Mouse (Mus musculus): ENCODE data around the gene Inpp4b. TPM values are rescaled to one million over a fixed set of nuclear protein-coding genes. Genes with fewer than 3 reads are reported as not detected.

Inpp4b gene
- total and polyA plus RNA-seq, 2 experiments from 2014 or later: 18.9 to 60.9 TPM

DNA sequence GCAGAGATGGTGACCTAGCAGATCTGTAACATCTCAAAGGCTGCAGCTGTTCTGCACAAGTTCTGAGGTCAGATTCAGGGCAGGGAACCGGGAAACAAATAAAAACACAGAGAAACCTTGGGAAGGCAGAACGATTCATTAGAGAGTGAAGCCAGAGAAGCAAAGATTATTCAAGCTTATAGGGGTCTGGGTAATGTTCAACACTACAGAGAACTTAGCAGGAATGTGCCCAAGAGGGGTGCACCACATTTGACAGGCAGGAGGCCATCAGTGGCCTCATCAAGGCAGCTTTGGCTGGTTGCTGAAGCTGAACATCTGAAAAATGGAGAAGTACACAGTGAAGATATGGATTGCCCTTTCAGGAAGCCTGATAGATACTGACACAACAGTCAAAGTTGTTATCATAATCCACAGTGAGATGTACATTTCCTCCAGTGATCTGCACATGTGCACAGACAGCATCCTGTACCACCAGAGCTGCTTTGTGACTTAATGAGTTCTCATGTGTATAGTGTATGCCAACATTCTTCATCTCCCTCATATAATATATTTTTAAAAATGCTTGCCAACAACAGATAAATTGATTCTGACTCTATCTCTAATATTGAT lies 148.8 kb downstream of the Inpp4b start:
- Histone ChIP-seq H3K9me3 (replicated peaks; ENCODE audit: control insufficient read depth, low read length) (no peaks in the 10 kb centered on the region), H3K9ac (replicated peaks; ENCODE audit: low read depth, low read length) (no peak overlapping the region), H3K27ac (ENCODE audit: low read depth) (no peak overlapping the region), H3K36me3 (replicated peaks; ENCODE audit: control insufficient read depth, insufficient read depth, low read length) (no peaks in the 10 kb centered on the region), H3K4me1 (ENCODE audit: control insufficient read depth, insufficient read depth) (no peaks in the 10 kb centered on the region), H3K4me2 (ENCODE audit: low read depth, low read length) (no peak overlapping the region), H3K4me3 (ENCODE audit: low read depth, low read length) (no peak overlapping the region), H3K27me3 (ENCODE audit: control insufficient read depth, insufficient read depth, low read length) (no peaks in the 10 kb centered on the region)
- TF ChIP-seq CTCF (IDR thresholded peaks at IDR 0.05; ENCODE audit: low read depth) (no peak), EP300 (IDR thresholded peaks at IDR 0.05; ENCODE audit: low read depth) (no peak)
- WGBS: 72% methylated on average over 2 of the region's 2 CpGs
- ATAC-seq (ENCODE audit: insufficient read depth, low read depth) (no peak), DNase-seq (ENCODE audit: low spot score) (no peak)

DNA sequence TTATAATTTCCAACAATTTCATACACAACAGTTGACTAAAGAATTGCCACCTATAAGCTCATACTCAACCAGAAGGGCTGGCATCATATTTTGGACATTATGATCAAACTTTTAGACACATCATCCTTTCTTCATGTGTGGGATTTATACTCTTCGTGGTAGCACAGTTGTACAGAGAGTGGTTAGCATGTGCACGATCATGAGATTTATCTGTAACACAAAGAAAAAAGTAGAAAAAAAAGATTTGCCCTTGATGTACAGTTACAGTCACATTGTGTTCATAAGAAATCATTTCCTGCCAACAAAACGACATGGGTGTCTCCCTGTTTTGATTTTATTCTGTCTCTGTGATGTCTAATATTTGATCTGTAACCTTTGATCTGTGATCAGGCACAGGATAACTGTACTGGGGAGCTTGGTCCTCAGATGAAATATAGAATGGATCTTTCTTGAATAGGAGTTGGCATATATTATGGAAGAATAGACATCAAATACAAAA lies 149.4 kb downstream of the Inpp4b start:
- Histone ChIP-seq H3K4me3 (ENCODE audit: low read depth, low read length) (no peak overlapping the region), H3K27me3 (ENCODE audit: control insufficient read depth, insufficient read depth, low read length) (no peaks in the 10 kb centered on the region), H3K27ac (ENCODE audit: low read depth) (no peak overlapping the region), H3K9ac (replicated peaks; ENCODE audit: low read depth, low read length) (no peak overlapping the region), H3K36me3 (replicated peaks; ENCODE audit: control insufficient read depth, insufficient read depth, low read length) (no peaks in the 10 kb centered on the region), H3K4me1 (ENCODE audit: control insufficient read depth, insufficient read depth) (no peaks in the 10 kb centered on the region), H3K4me2 (ENCODE audit: low read depth, low read length) (no peak overlapping the region), H3K9me3 (replicated peaks; ENCODE audit: control insufficient read depth, low read length) (no peaks in the 10 kb centered on the region)
- DNase-seq (ENCODE audit: low spot score): no peak
- WGBS: 57% methylated on average over 3 of the region's 3 CpGs
- no peak for ATAC-seq (ENCODE audit: insufficient read depth, low read depth)
- TF ChIP-seq EP300 (IDR thresholded peaks at IDR 0.05; ENCODE audit: low read depth) (no peak), CTCF (IDR thresholded peaks at IDR 0.05; ENCODE audit: low read depth) (no peak)

DNA sequence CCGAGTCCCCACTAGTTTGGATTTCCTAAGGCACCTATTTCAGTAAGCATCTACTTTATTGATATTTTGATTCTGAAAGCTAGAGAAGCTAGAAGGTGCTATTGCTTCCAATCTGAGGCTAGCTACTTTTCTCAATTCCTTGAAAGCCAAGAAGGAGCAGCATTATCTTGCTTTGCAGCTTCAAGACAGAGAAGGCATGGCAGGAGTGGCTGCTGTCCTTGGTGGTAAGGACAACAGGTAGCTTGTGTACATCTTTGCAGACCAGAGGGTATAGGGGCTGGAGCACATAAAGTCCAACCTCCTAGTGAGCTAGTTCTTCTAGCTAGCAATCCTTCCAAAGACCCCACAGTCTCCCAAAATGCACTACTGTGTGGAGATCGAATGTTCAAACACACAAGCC lies 152.5 kb downstream of the Inpp4b start:
- TF ChIP-seq EP300 (IDR thresholded peaks at IDR 0.05; ENCODE audit: low read depth) (no peak), CTCF (IDR thresholded peaks at IDR 0.05; ENCODE audit: low read depth) (no peak)
- WGBS: 81% methylated on average over 2 of the region's 2 CpGs

DNA sequence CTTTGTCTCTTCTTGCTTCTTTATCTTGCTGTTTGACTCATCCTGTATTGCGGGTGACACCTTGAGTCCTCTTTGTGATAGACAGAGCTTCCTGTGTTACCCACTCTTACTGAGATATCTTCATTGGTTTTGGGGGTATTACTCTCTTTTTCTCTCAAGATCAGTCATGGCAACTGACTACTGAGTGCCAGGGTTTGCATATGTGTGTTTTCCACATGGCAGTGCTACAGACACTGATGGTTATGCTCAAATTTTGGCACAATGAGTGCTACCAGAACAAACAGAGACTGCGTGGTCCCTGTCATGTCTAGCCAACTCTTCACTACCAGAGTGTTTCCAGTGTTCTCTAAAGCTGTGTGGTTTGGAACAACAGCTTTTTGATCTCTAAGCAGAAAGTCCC lies 155.3 kb downstream of the Inpp4b start:
- WGBS: 81% methylated on average over 2 of the region's 2 CpGs
- H3K9ac ChIP-seq (replicated peaks; ENCODE audit: low read depth, low read length): no peak overlapping the region
- ATAC-seq (ENCODE audit: insufficient read depth, low read depth) (no peak), DNase-seq (ENCODE audit: low spot score) (no peak)
- H3K9me3 ChIP-seq (replicated peaks; ENCODE audit: control insufficient read depth, low read length): no peaks in the 10 kb centered on the region
- no peak overlapping the region for H3K4me2 ChIP-seq (ENCODE audit: low read depth, low read length)
- TF ChIP-seq EP300 (IDR thresholded peaks at IDR 0.05; ENCODE audit: low read depth) (no peak), CTCF (IDR thresholded peaks at IDR 0.05; ENCODE audit: low read depth) (no peak)
- no peak overlapping the region for H3K4me3 ChIP-seq (ENCODE audit: low read depth, low read length)
- no peak overlapping the region for H3K27ac ChIP-seq (ENCODE audit: low read depth)
- no peaks in the 10 kb centered on the region for H3K4me1 ChIP-seq (ENCODE audit: control insufficient read depth, insufficient read depth)
- no peaks in the 10 kb centered on the region for H3K36me3 ChIP-seq (replicated peaks; ENCODE audit: control insufficient read depth, insufficient read depth, low read length)
- no peaks in the 10 kb centered on the region for H3K27me3 ChIP-seq (ENCODE audit: control insufficient read depth, insufficient read depth, low read length)

More for the DNA sequence above, 152.5 kb downstream of the Inpp4b start:
- DNase-seq (ENCODE audit: low spot score) (no peak), ATAC-seq (ENCODE audit: insufficient read depth, low read depth) (no peak)
- no peaks in the 10 kb centered on the region for H3K4me1 ChIP-seq (ENCODE audit: control insufficient read depth, insufficient read depth)
- H3K4me2 ChIP-seq (ENCODE audit: low read depth, low read length): no peak overlapping the region
- H3K27me3 ChIP-seq (ENCODE audit: control insufficient read depth, insufficient read depth, low read length): no peaks in the 10 kb centered on the region
- no peaks in the 10 kb centered on the region for H3K9me3 ChIP-seq (replicated peaks; ENCODE audit: control insufficient read depth, low read length)
- no peak overlapping the region for H3K9ac ChIP-seq (replicated peaks; ENCODE audit: low read depth, low read length)
- no peak overlapping the region for H3K4me3 ChIP-seq (ENCODE audit: low read depth, low read length)
- H3K36me3 ChIP-seq (replicated peaks; ENCODE audit: control insufficient read depth, insufficient read depth, low read length): no peaks in the 10 kb centered on the region
- H3K27ac ChIP-seq (ENCODE audit: low read depth): no peak overlapping the region

DNA sequence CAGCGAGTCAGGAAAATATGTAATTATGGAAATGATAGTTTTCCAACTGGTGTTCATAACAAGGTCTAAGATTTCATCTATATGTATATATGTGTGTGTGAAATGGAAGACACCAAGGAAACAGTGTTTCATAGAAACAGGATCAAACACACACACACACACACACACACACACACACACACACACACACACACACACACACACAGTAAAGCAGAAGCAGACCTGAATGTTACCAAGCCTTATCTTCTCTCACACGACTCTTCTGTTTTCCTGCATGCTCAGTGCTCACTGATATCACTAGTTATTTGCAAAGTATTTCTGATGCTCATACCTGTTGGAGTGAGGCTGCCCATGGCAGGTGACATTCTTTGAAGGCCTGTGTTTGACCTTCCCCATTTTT lies 159.9 kb downstream of the Inpp4b start:
- Histone ChIP-seq H3K4me3 (ENCODE audit: low read depth, low read length) (no peak overlapping the region), H3K9ac (replicated peaks; ENCODE audit: low read depth, low read length) (no peak overlapping the region), H3K27ac (ENCODE audit: low read depth) (no peak overlapping the region), H3K4me1 (ENCODE audit: control insufficient read depth, insufficient read depth) (no peaks in the 10 kb centered on the region), H3K4me2 (ENCODE audit: low read depth, low read length) (no peak overlapping the region), H3K9me3 (replicated peaks; ENCODE audit: control insufficient read depth, low read length) (no peaks in the 10 kb centered on the region), H3K27me3 (ENCODE audit: control insufficient read depth, insufficient read depth, low read length) (no peaks in the 10 kb centered on the region), H3K36me3 (replicated peaks; ENCODE audit: control insufficient read depth, insufficient read depth, low read length) (no peaks in the 10 kb centered on the region)
- DNase-seq (ENCODE audit: low spot score): no peak
- 68% methylated on average over 2 of the region's 2 CpGs for WGBS
- TF ChIP-seq EP300 (IDR thresholded peaks at IDR 0.05; ENCODE audit: low read depth) (no peak), CTCF (IDR thresholded peaks at IDR 0.05; ENCODE audit: low read depth) (no peak)
- no peak for ATAC-seq (ENCODE audit: insufficient read depth, low read depth)

DNA sequence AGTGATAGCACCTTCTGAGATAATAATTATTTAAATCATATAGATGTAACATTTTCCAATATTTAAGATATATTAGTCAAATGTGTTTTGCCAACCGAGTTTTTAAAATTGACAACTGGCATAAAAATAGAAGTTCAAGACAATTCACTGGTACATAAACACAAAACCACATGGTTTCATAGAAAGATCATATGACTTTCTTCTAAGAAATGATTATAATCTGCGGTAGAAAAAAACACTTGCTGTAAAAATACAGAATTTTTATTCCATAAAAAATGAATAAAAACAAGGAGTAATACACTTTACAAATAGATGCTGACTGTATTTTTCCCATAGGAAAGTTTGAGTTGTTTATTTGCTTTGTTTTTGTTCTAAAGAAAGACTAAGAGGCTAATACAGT lies 160.6 kb downstream of the Inpp4b start:
- 67% methylated on average over 2 of the region's 2 CpGs for WGBS
- no peak for TF ChIP-seq EP300 (IDR thresholded peaks at IDR 0.05; ENCODE audit: low read depth)
- no peak for TF ChIP-seq CTCF (IDR thresholded peaks at IDR 0.05; ENCODE audit: low read depth)

More for the DNA sequence above, 160.6 kb downstream of the Inpp4b start:
- ATAC-seq (ENCODE audit: insufficient read depth, low read depth) (no peak), DNase-seq (ENCODE audit: low spot score) (no peak)
- H3K4me1 ChIP-seq (ENCODE audit: control insufficient read depth, insufficient read depth): no peaks in the 10 kb centered on the region
- no peak overlapping the region for H3K9ac ChIP-seq (replicated peaks; ENCODE audit: low read depth, low read length)
- no peaks in the 10 kb centered on the region for H3K36me3 ChIP-seq (replicated peaks; ENCODE audit: control insufficient read depth, insufficient read depth, low read length)
- no peak overlapping the region for H3K4me2 ChIP-seq (ENCODE audit: low read depth, low read length)
- no peak overlapping the region for H3K4me3 ChIP-seq (ENCODE audit: low read depth, low read length)
- no peaks in the 10 kb centered on the region for H3K9me3 ChIP-seq (replicated peaks; ENCODE audit: control insufficient read depth, low read length)
- H3K27ac ChIP-seq (ENCODE audit: low read depth): no peak overlapping the region
- no peaks in the 10 kb centered on the region for H3K27me3 ChIP-seq (ENCODE audit: control insufficient read depth, insufficient read depth, low read length)
